Mouse (Mus musculus) spleen, adult 2 months (tissue): ENCODE results near the gene Acot11. TPM values are rescaled to one million over a fixed set of nuclear protein-coding genes. Genes with fewer than 3 reads are reported as not detected.

Experiments used
- DNase-seq, 2 experiments: peaks; one replicate each; pipeline versions ENCODE4 v3.0.0 to v3.0.0-alpha.2; 2012 to 2021; ENCODE audit warnings: low spot score in 2 of 2, low read depth in 1 of 2
- H3K27ac ChIP-seq: fragments of 200-500 bp; 2 replicates; pipeline ENCODE4 v1.5.1; 2012; ENCODE audit warnings: low read length, inconsistent platforms; ENCODE audit not compliant: insufficient read depth
- H3K27me3 ChIP-seq: fragments of 200-500 bp; 2 replicates; pipeline ENCODE4 v1.6.1; 2012; ENCODE audit warnings: mild to moderate bottlenecking, moderate library complexity, low read length, inconsistent platforms; ENCODE audit not compliant: control insufficient read depth, insufficient read depth
- H3K36me3 ChIP-seq: fragments of 200-500 bp; 2 replicates; pipeline ENCODE4 v1.6.1; 2012; ENCODE audit warnings: mild to moderate bottlenecking, low read length, inconsistent platforms; ENCODE audit not compliant: control insufficient read depth, insufficient read depth
- H3K4me1 ChIP-seq: fragments of 200-500 bp; 2 replicates; pipeline ENCODE4 v1.6.1; 2011; ENCODE audit warnings: inconsistent platforms; ENCODE audit not compliant: control insufficient read depth, insufficient read depth, insufficient read length
- H3K4me3 ChIP-seq: fragments of 200-500 bp; 2 replicates; pipeline ENCODE4 v1.5.1; 2011; ENCODE audit warnings: mild to moderate bottlenecking, inconsistent platforms; ENCODE audit not compliant: insufficient read depth, insufficient read length; ENCODE audit errors: extremely low read depth
- CTCF ChIP-seq: fragments of 200-500 bp; IDR thresholded peaks from 2 replicates; pipeline ENCODE4 v1.5.1; 2011; ENCODE audit warnings: mild to moderate bottlenecking, inconsistent platforms; ENCODE audit not compliant: insufficient read depth, insufficient read length, insufficient replicate concordance; ENCODE audit errors: extremely low read depth
- POLR2A ChIP-seq: fragments of 200-500 bp; IDR thresholded peaks from 2 replicates; pipeline ENCODE4 v1.6.1; 2011; ENCODE audit warnings: low read depth, low read length, inconsistent platforms
- WGBS: fragments of 180-500 bp; shearing (Covaris S2); methylation state at CpG from one replicate; pipeline ENCODE4 v1.1.7; 2018; 5-methylcytosine and 5-hydroxymethylcytosine counted together
- polyA plus RNA-seq: library from polyadenylated mRNA; depleted of rRNA; stranded (reverse); fragments of >200 nt; gene quantifications from 2 replicates; pipeline ENCODE4 v1.2.3, GENCODE M21; 2012

Gene Acot11
- polyA plus RNA-seq, 1 experiment: 7.7 TPM

GRCm38 (mm10) chr4:106730814-106731213, 74.0 kb downstream of the Acot11 start, which contains the start of gene Mroh7:
Mroh7 (minus strand) TSS chr4:106730925.
- Histone ChIP-seq H3K36me3 (no peaks in the 10 kb centered on the region), H3K4me3 (no peak within 1 kb of the TSS), H3K4me1 (no peaks in the 10 kb centered on the region), H3K27ac (no peak within 1 kb of the TSS), H3K27me3 (no peaks in the 10 kb centered on the region)
- DNase-seq: no peak
- whole genome bisulfite sequencing: 75% methylated on average over 7 of the region's 7 CpGs
- TF ChIP-seq CTCF: no peak

GRCm38 (mm10) chr4:106720631-106721030, 84.2 kb downstream of the Acot11 start:
- Histone ChIP-seq H3K27ac (no peak overlapping the region), H3K4me3 (no peak overlapping the region), H3K4me1 (no peaks in the 10 kb centered on the region), H3K27me3 (no peaks in the 10 kb centered on the region), H3K36me3 (no peaks in the 10 kb centered on the region)
- WGBS: 88% methylated on average over 4 of the region's 4 CpGs
- DNase-seq: no peak
- no peak for TF ChIP-seq CTCF
- no peak for TF ChIP-seq POLR2A

- no peak overlapping the region for H3K27ac ChIP-seq
- H3K36me3 ChIP-seq: no peaks in the 10 kb centered on the region
- no peak overlapping the region for H3K4me3 ChIP-seq
- no peak for DNase-seq
- 88% methylated on average over 6 of the region's 6 CpGs for WGBS
- no peaks in the 10 kb centered on the region for H3K27me3 ChIP-seq
- TF ChIP-seq POLR2A (no peak), CTCF (no peak)
- no peaks in the 10 kb centered on the region for H3K4me1 ChIP-seq
Observed at GRCm38 (mm10) chr4:106713622-106714021, 91.2 kb downstream of the Acot11 start.

GRCm38 (mm10) chr4:106708408-106708807, 96.4 kb downstream of the Acot11 start:
- WGBS: 2% methylated on average over 8 of the region's 8 CpGs
- no peaks in the 10 kb centered on the region for H3K27me3 ChIP-seq
- no peak overlapping the region for H3K27ac ChIP-seq

GRCm38 (mm10) chr4:106707957-106708356, 96.8 kb downstream of the Acot11 start:
- no peaks in the 10 kb centered on the region for H3K27me3 ChIP-seq
- H3K4me1 ChIP-seq: no peaks in the 10 kb centered on the region
- WGBS: 38% methylated on average over 5 of the region's 5 CpGs
- no peaks in the 10 kb centered on the region for H3K36me3 ChIP-seq
- DNase-seq: no peak
- TF ChIP-seq POLR2A (no peak), CTCF (no peak)
- H3K4me3 ChIP-seq: no peak overlapping the region
- no peak overlapping the region for H3K27ac ChIP-seq

More at GRCm38 (mm10) chr4:106708408-106708807, 96.4 kb downstream of the Acot11 start:
- peak; percentile 9 to 62 for DNase-seq
- no peaks in the 10 kb centered on the region for H3K4me1 ChIP-seq
- no peaks in the 10 kb centered on the region for H3K36me3 ChIP-seq
- no peak for TF ChIP-seq POLR2A
- TF ChIP-seq CTCF: peak; percentile 96
- no peak overlapping the region for H3K4me3 ChIP-seq

- no peaks in the 10 kb centered on the region for H3K27me3 ChIP-seq
- DNase-seq: no peak
- no peaks in the 10 kb centered on the region for H3K36me3 ChIP-seq
- no peaks in the 10 kb centered on the region for H3K4me1 ChIP-seq
- H3K27ac ChIP-seq: no peak overlapping the region
- H3K4me3 ChIP-seq: no peak overlapping the region
- TF ChIP-seq CTCF (no peak), POLR2A (no peak)
- WGBS: 72% methylated on average over 8 of the region's 8 CpGs
Observed at GRCm38 (mm10) chr4:106705096-106705665, 99.6 kb downstream of the Acot11 start.

GRCm38 (mm10) chr4:106704416-106704815, 100.4 kb downstream of the Acot11 start:
- Histone ChIP-seq H3K4me3 (no peak overlapping the region), H3K36me3 (no peaks in the 10 kb centered on the region), H3K27me3 (no peaks in the 10 kb centered on the region), H3K4me1 (no peaks in the 10 kb centered on the region), H3K27ac (no peak overlapping the region)
- TF ChIP-seq CTCF (no peak), POLR2A (no peak)
- no peak for DNase-seq
- WGBS: 83% methylated on average over 11 of the region's 11 CpGs

GRCm38 (mm10) chr4:106703956-106704355, 100.8 kb downstream of the Acot11 start:
- no peak overlapping the region for H3K27ac ChIP-seq
- DNase-seq: no peak
- 74% methylated on average over 10 of the region's 10 CpGs for WGBS

More at GRCm38 (mm10) chr4:106703956-106704355, 100.8 kb downstream of the Acot11 start:
- Histone ChIP-seq H3K36me3 (no peaks in the 10 kb centered on the region), H3K4me1 (no peaks in the 10 kb centered on the region), H3K27me3 (no peaks in the 10 kb centered on the region), H3K4me3 (no peak overlapping the region)
- TF ChIP-seq CTCF: no peak
- TF ChIP-seq POLR2A: no peak
